ENCODE assay signal across 8 mouse cellular contexts in genomic region chr6:114875018-114875558, GRCm38 (mm10).
DNase-seq lines count a peak whose midpoint lies in the region; ATAC-seq lines count a peak whose summit lies in the region.

No protein-coding gene starts in this region.

- ATAC-seq in hindbrain, embryonic 14.5 days (ENCODE audit: low FRiP score), result peak; percentile 79

- H3K4me3 ChIP-seq in hindbrain, embryonic 14.5 days (replicated peaks; ENCODE audit: low read length), result peak overlapping the region; percentile 26

- no peaks in the 10 kb centered on the region for H3K9me3 ChIP-seq in hindbrain, embryonic 14.5 days (ENCODE audit: control insufficient read depth, low read length)

- H3K4me2 ChIP-seq in hindbrain, embryonic 14.5 days (replicated peaks), result peak overlapping the region; percentile 54

- H3K36me3 ChIP-seq in hindbrain, embryonic 14.5 days (replicated peaks; ENCODE audit: control insufficient read depth, insufficient read depth), result no peaks in the 10 kb centered on the region

- DNase-seq in T-cell, adult 2 months (ENCODE audit: low spot score), result peak; percentile 90
- DNase-seq in cerebellum, postnatal 25 days, result peak; percentile 88 to 90
- peak; percentile 78 to 86 for DNase-seq in frontal cortex, postnatal 25 days (ENCODE audit: low spot score in 2 of 2)
- DNase-seq in hindbrain, embryonic 14.5 days (ENCODE audit: low spot score), result peak; percentile 85
- peak; percentile 94 to 95 for DNase-seq in layer of hippocampus, postnatal 36 days
- DNase-seq in lung, postnatal 25 days (ENCODE audit: low spot score), result peak; percentile 94
- DNase-seq in retina, embryonic 14.5 days (ENCODE audit: low spot score), result peak; percentile 88
- DNase-seq in thymus, postnatal 36 days, result peak; percentile 86 to 88

- peak overlapping the region; percentile 92 for H3K27ac ChIP-seq in hindbrain, embryonic 14.5 days

- no peaks in the 10 kb centered on the region for H3K27me3 ChIP-seq in hindbrain, embryonic 14.5 days (ENCODE audit: control insufficient read depth, insufficient read depth, low read length)

- peaks cover 65% of the 10 kb centered on the region for H3K4me1 ChIP-seq in hindbrain, embryonic 14.5 days (replicated peaks; ENCODE audit: control insufficient read depth, insufficient read depth, low read length)

- H3K9ac ChIP-seq in hindbrain, embryonic 14.5 days, result peak overlapping the region; percentile 57

- WGBS in hindbrain, embryonic 14.5 days, result under 1% methylated on average over 18 of the region's 18 CpGs

Comparison
In these comparisons a context has a peak if more than half of its experiments do, and no peak if none do; other contexts are left out.
1. Peak in every context shown above with its lines: DNase-seq, ATAC-seq, H3K4me3 ChIP-seq and H3K27ac ChIP-seq.